Mouse (Mus musculus): ENCODE results near the gene Cyp3a59.
"Not testable (repeated sequence)": the region's sequence is repeated elsewhere in the genome, so short reads cannot be mapped to it uniquely, and the experiment has no call there.

Gene Cyp3a59

GRCm38 (mm10) chr5:146078945-146079344 lies at the start of gene Cyp3a59:
TSS of gene Cyp3a59 (plus strand) at chr5:146079257.
- not testable (repeated sequence) for DNase-seq (ENCODE audit: extremely low read depth, low read depth, low spot score)

DNA sequence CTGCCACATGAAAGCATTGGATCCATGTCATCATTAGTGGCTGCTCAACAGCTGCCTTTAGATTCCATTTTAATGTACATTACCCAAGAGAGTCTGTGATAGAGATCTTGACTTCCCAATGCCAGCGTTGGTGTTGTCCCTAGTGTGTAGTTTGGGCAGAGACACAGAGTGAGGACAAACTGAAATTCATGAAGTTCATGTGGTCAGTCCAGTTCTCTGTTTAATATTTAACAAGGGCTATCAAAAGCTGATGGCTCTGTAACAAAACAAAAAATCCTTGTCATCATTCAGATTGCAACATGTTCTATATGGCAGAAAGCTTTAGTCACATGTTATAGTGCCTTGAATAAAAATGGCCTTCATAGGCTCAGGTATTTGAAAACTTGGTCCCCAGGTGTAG lies 9.0 kb upstream of the Cyp3a59 start:
- DNase-seq (ENCODE audit: extremely low read depth, low read depth, low spot score): no peak

DNA sequence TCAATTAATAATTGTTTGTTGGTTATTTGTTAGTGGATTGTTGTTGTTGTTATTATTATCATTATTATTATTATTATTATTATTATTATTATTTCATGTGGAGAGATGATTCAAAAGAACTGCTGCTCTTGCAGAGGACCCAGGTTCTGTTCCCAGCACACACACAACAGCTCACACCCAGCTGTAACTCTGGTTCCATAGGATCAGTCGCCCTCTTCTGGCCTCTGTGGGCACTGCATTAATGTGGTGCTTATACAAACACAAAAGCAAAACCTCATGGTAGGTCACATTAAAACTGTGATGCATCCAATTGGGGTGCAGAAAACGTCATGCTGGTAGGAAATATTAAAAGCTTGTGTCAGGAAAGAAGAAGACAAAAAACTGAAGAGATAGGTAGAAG lies 68.8 kb downstream of the Cyp3a59 start:
- DNase-seq (ENCODE audit: extremely low read depth, low read depth, low spot score): no peak

GRCm38 (mm10) chr5:146150454-146150853 lies 71.4 kb downstream of the Cyp3a59 start:
- DNase-seq (ENCODE audit: extremely low read depth, low read depth, low spot score): no peak

- DNase-seq (ENCODE audit: extremely low read depth, low read depth, low spot score): not testable (repeated sequence)
Observed at GRCm38 (mm10) chr5:146158326-146158725, 79.3 kb downstream of the Cyp3a59 start.

DNA sequence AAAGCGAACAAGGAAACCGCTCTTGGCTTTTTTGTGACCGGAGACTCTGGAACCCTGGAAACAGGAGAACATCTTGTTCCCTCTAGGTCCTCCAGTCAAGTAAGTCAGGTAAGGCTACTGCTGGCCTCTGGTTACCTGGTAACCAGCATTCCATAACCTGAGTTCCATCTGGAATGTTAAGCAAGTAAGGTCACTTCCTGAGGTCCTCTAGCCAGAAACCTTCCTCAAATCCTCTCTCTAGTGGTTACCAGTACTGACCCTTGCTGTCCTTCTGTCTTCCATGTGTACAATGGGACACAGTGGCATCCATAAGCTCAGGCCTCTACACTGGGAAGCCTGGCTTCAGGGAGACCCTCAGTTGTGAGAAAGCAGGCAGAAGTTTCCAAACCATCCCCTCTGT lies 81.4 kb downstream of the Cyp3a59 start, which contains the start of gene Gm5565:
Gene Gm5565, minus strand, starts transcription at position 101 of the 400 bp plus-strand sequence.
- DNase-seq (ENCODE audit: extremely low read depth, low read depth, low spot score): not testable (repeated sequence)

All from fat pad, adult 2 months (tissue).